Mouse (Mus musculus) thymus, adult 2 months (tissue): ENCODE results near the gene Zfp710. TPM values are rescaled to one million over a fixed set of nuclear protein-coding genes. Genes with fewer than 3 reads are reported as not detected.
A peak's percentile ranks its signal among the peaks of the same experiment; 100 is the strongest.

Source experiments
- DNase-seq: peaks from one replicate; pipeline ENCODE4 v3.0.0; 2021
- H3K27ac ChIP-seq: fragments of 200-500 bp; 2 replicates; pipeline ENCODE4 v1.5.1; 2012; ENCODE audit warnings: low read length, control low read depth; ENCODE audit not compliant: control insufficient read depth, insufficient read depth
- H3K27me3 ChIP-seq: fragments of 200-500 bp; 2 replicates; pipeline ENCODE4 v1.6.1; 2012; ENCODE audit warnings: mild to moderate bottlenecking, low read length, moderate library complexity, mixed read lengths; ENCODE audit not compliant: control insufficient read depth, insufficient read depth
- H3K36me3 ChIP-seq: fragments of 200-500 bp; 2 replicates; pipeline ENCODE4 v1.6.1; 2012; ENCODE audit warnings: mild to moderate bottlenecking, low read length, moderate library complexity; ENCODE audit not compliant: control insufficient read depth, insufficient read depth
- H3K4me1 ChIP-seq: fragments of 200-500 bp; replicated peaks from 2 replicates; pipeline ENCODE4 v1.6.1; 2012; ENCODE audit warnings: low read length; ENCODE audit not compliant: control insufficient read depth, insufficient read depth
- H3K4me3 ChIP-seq: fragments of 200-500 bp; 2 replicates; pipeline ENCODE4 v1.5.1; 2012; ENCODE audit warnings: mild to moderate bottlenecking, low read length, control low read depth, moderate library complexity; ENCODE audit not compliant: control insufficient read depth, insufficient read depth
- CTCF ChIP-seq: fragments of 200-500 bp; IDR thresholded peaks from 2 replicates; pipeline ENCODE4 v1.5.1; 2012; ENCODE audit warnings: mild to moderate bottlenecking, control low read depth, low read length, moderate library complexity, borderline replicate concordance; ENCODE audit not compliant: control insufficient read depth, poor library complexity, insufficient read depth; ENCODE audit errors: extremely low read depth
- POLR2A ChIP-seq: fragments of 200-500 bp; IDR thresholded peaks from 2 replicates; pipeline ENCODE4 v1.6.1; 2012; ENCODE audit warnings: mild to moderate bottlenecking, low read length, control low read depth, moderate library complexity; ENCODE audit not compliant: control insufficient read depth, poor library complexity, insufficient read depth; ENCODE audit errors: extremely low read depth
- WGBS: fragments of 180-500 bp; shearing (Covaris S2); methylation state at CpG from one replicate; pipeline ENCODE4 v1.1.7; 2018; 5-methylcytosine and 5-hydroxymethylcytosine counted together
- polyA plus RNA-seq: library from polyadenylated mRNA; depleted of rRNA; stranded (reverse); fragments of >200 nt; gene quantifications from 2 replicates; pipeline ENCODE4 v1.2.3, GENCODE M21; 2012

Gene Zfp710
- polyA plus RNA-seq, 1 experiment = 62.1 TPM

DNA sequence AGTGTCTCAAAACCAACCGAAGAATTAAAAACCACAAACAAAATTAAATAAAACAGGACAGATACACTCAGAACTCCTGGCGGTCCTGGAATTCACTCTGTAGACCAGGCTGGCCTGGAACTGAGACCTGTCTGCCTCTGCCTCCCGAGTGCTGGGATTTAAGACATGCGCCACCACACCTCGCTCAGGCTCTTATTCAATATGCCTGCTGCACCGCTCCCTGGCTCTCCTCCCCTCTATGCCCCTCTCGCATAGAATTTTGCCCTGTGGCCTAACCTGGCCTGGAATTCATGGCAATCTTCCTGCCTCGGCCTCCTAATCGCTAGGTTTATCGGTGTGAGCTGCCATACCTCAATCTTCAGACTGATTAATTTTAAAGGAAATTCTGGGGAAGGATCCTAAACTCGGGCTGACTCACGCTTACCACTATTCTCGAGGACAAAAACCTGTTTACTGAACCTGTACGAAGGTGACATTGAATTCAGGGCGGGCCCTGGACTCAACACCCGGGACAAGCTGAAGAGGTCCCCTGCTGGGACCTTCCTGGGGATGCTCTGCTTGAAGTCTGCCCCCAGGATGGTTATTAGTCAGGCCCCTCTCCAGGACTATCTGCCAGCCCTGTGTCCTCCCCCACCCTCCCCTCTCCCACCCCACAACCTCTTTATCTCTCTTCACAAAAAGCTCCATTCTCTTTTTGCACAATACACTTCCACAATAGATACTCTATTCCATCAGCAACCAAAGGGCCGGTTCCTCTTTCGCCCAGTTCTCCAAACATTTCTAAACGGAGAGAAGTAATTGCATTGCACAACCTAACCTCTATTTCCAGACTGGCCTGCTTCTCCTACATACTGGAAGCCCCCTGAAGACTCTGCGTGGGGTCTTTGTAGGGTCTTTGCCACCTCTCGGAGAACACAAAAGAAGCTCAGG lies 9.5 kb upstream of the Zfp710 start:
- H3K4me1 ChIP-seq = peaks cover 3% of the 10 kb centered on the region; the same call in 1 of the 2 replicates
- no peaks in the 10 kb centered on the region for H3K27me3 ChIP-seq
- H3K36me3 ChIP-seq = no peaks in the 10 kb centered on the region
- TF ChIP-seq CTCF = no peak
- TF ChIP-seq POLR2A = no peak
- WGBS = 93% methylated on average over 21 of the region's 21 CpGs
- no peak overlapping the region for H3K27ac ChIP-seq
- no peak for DNase-seq
- no peak overlapping the region for H3K4me3 ChIP-seq

DNA sequence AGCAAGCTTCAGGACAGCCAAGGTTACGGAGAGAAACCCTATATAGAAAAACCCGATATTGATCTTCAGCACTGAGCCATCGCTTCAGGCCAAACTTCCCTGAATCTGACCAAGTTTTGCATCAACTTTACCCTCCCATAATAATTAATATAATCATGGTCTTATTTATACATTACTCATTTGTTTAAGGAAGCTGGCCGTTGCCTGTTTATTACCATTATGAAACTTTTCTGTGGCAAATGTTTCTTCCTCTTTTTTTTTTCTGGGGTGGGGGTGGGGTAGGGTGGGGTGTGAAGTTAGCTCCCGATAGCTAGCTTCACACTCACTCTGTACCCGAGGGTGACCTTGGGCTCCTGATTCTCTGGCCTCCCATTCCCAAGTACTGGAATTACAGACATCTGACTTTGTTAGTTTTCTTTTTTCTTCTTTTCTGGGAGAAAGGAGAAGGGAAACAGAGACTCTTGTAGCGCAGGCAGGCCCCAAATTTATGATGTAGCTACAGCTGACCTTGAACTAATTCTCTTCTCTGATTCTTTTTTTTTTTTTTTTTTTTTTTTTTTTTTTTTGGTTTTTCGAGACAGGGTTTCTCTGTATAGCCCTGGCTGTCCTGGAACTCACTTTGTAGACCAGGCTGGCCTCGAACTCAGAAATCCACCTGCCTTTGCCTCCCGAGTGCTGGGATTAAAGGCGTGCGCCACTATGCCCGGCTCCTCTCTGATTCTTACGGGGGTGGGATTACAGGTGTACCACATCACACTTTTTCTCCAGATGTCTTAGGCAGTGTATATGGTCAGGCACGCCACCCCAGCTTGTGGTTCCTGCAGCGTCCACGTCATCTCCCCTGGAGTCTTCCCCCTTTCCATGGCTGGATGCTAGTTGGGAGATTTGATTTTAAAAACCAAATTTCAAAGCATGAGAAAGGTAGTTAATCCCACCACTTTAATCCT lies 5.8 kb upstream of the Zfp710 start:
- Histone ChIP-seq H3K36me3 (no peaks in the 10 kb centered on the region), H3K27me3 (no peaks in the 10 kb centered on the region), H3K27ac (no peak overlapping the region; the same call in 1 of the 2 replicates), H3K4me1 (peaks cover 3% of the 10 kb centered on the region; the same call in 1 of the 2 replicates), H3K4me3 (no peak overlapping the region)
- no peak for DNase-seq
- TF ChIP-seq POLR2A (no peak), CTCF (no peak)
- 68% methylated on average over 16 of the region's 17 CpGs for WGBS

DNA sequence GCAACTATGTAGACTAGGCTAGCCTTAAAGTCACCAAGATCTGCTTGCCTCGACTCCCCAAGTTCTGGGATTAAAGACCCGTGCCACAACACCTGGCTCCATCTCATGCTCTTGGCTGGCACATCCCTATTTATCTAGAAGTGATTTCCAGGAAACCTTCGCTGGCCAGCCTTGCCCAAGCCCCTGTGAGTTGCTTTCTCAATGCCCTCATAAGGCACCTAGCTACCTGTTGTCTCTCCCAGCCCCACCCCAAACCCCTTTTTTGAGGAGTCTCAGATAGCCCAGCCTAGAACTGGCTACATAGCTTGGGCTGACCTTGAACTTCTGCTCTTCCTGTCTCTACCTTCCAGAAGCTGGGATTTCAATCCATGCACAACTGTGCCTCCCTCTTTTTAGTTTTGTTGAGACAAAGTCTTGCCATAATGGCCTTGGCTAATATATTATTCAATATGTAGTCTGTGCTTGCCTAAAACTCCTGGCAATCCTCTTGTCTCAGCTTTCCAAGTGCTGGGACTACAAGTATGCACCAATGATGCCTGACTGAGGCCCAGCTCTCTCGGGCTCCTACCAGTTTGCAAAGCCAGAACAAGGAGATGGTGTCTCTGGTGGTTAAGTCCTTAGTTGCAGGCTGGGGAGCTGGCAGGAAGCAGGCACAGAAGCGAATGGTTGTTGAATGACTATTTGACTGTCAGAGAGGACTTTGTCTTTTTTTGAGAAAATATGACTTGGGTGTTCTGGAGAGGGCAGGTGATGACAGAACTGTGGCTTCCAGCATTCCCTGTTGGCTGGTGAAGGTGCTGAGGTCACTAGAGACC lies 786 bp upstream of the Zfp710 start:
- Histone ChIP-seq H3K36me3 (no peaks in the 10 kb centered on the region), H3K27ac (no peak overlapping the region), H3K4me3 (no peak overlapping the region), H3K4me1 (peaks cover 24% of the 10 kb centered on the region), H3K27me3 (no peaks in the 10 kb centered on the region)
- WGBS = 76% methylated on average over 5 of the region's 5 CpGs
- TF ChIP-seq CTCF = no peak
- TF ChIP-seq POLR2A = no peak
- DNase-seq = peak; percentile 49

DNA sequence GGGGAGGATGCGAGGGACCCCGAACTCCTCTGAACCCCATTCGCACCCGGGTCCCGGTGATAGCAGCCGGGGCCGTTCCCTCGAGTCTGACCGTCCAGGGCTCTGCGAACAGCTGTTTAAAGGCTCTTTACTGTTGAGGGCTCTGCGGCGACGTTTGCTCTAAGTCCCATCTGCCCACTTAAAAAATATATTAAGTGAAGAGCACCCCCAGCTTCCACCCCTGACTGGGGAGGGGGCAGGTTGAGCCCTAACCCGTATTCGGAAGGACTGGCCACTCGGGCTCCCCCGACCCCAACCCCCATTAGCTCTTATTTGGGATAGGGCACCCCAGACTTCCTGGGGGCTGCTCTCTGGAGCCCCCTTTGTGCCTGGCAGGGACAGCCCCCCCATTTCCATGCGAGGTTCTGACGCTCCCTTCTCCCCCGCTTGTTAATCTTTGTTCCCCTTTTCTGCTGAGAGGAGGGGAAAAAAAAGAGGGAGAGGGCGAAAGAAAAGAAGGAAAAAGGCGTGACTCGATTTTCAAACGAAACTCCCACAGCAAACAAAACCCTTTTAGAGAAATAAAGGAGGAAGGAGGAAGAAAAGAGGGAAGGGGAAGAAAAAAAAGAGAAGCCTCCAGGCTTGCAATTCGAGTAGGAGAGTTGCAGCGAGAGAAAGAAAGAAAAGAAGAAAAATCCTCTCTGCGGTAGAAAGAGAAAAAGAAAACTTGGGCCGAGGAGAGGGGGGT lies 940 bp downstream of the Zfp710 start:
- Histone ChIP-seq H3K4me3 (peak overlapping the region; percentile 74), H3K36me3 (no peaks in the 10 kb centered on the region), H3K27ac (peak overlapping the region; percentile 14; the same call in 1 of the 2 replicates), H3K4me1 (peaks cover 22% of the 10 kb centered on the region), H3K27me3 (no peaks in the 10 kb centered on the region)
- 2% methylated on average over 28 of the region's 28 CpGs for WGBS
- peak; percentile 37 for DNase-seq
- TF ChIP-seq POLR2A (no peak), CTCF (no peak)

DNA sequence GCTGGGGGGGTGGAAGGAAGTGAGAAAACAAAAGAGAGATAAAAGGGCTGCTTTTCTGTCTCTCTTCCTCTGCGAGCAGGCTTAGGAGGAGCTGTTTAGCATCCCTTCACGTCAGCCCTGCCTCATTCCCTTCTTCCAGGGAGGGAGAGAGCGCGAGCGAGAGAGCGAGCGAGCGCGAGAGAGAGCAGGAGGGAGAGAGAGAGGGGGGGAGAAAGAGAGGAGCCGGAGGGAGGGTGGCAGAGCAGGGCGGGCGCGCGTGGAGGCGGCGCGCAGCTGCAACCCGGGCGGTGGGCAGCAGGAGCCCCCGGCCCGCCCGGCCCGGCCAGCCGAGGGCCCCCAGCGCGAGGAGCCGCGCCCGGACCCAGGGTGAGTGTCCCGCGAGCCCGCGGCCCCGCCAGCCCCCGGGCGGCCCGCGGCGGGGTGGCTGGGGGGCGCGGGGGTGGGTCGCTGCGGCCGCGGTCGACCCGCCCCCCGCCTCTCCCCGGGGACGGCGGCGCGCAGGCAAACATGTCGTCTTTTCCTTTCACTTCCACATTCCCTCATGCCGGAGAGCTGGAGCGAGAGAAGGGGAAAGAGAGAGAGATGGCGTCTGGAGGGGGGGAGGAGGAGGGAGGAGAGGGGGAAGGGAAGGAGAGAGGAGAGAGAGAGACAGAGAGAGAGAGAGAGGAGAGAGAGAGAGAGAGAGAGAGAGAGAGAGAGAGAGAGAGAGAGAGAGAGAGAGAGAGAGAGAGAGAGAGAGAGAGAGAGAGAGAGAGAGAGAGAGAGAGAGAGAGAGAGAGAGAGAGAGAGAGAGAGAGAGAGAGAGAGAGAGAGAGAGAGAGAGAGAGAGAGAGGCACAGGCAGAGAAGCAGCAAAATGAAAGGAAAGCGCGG lies 1.7 kb downstream of the Zfp710 start:
- Histone ChIP-seq H3K4me3 (peak overlapping the region; percentile 74), H3K4me1 (peaks cover 22% of the 10 kb centered on the region), H3K36me3 (no peaks in the 10 kb centered on the region), H3K27me3 (no peaks in the 10 kb centered on the region), H3K27ac (peak overlapping the region; percentile 36)
- WGBS = 1% methylated on average over 58 of the region's 59 CpGs
- peak; percentile 55 for DNase-seq
- 0 out of 2 replicates have a peak, but pooled peaks have one; percentile 21 for TF ChIP-seq POLR2A
- no peak for TF ChIP-seq CTCF
